12 mouse cellular contexts compared by ENCODE assay signal in genomic region chr1:157969635-157970111, GRCm38 (mm10).
A peak's percentile ranks its signal among the peaks of the same experiment; 100 is the strongest.
DNase-seq lines count a peak whose midpoint lies in the region; ATAC-seq and TF ChIP-seq lines count a peak whose summit lies in the region.
"Had no signal": no experiment of that assay in that cellular context is flagged by ENCODE, and none has a peak within 500 bp of the region (broad histone marks: within the 10 kb centered on the region; RNA-seq: fewer than 3 reads in every experiment).

No protein-coding gene starts in this region.

- ATAC-seq in hindbrain, postnatal 0 days = peak; percentile 75
- 0 out of 2 replicates have a peak, but pooled peaks have one; percentile 35 for ATAC-seq in neural tube, embryonic 15.5 days (ENCODE audit: low FRiP score)

- no peaks in the 10 kb centered on the region for H3K36me3 ChIP-seq in forebrain, embryonic 10.5 days (replicated peaks)
- H3K36me3 ChIP-seq in hindbrain, postnatal 0 days (ENCODE audit: insufficient read depth, low read length) = no peaks in the 10 kb centered on the region
- H3K36me3 ChIP-seq in neural tube, embryonic 15.5 days = no peaks in the 10 kb centered on the region
- H3K36me3 ChIP-seq: embryonic facial prominence, embryonic 12.5 days; limb, embryonic 15.5 days had no signal

- WGBS in forebrain, embryonic 10.5 days = 20% methylated on average over 6 of the region's 6 CpGs
- WGBS in hindbrain, postnatal 0 days = 22% methylated on average over 6 of the region's 6 CpGs
- WGBS in neural tube, embryonic 15.5 days = 24% methylated on average over 6 of the region's 6 CpGs

- H3K9me3 ChIP-seq in forebrain, embryonic 10.5 days = no peaks in the 10 kb centered on the region
- H3K9me3 ChIP-seq in hindbrain, postnatal 0 days (ENCODE audit: low read length) = no peaks in the 10 kb centered on the region
- H3K9me3 ChIP-seq in neural tube, embryonic 15.5 days (replicated peaks) = no peaks in the 10 kb centered on the region
- H3K9me3 ChIP-seq: embryonic facial prominence, embryonic 12.5 days; limb, embryonic 15.5 days had no signal

- H3K9ac ChIP-seq in hindbrain, postnatal 0 days (replicated peaks; ENCODE audit: low read length) = no peak overlapping the region
- H3K9ac ChIP-seq in neural tube, embryonic 15.5 days (replicated peaks) = no peak overlapping the region
- H3K9ac ChIP-seq: embryonic facial prominence, embryonic 12.5 days; limb, embryonic 15.5 days had no signal

- H3K4me3 ChIP-seq in forebrain, embryonic 10.5 days = no peak overlapping the region
- no peak overlapping the region for H3K4me3 ChIP-seq in hindbrain, postnatal 0 days (ENCODE audit: low read length)
- H3K4me3 ChIP-seq in neural tube, embryonic 15.5 days (replicated peaks) = no peak overlapping the region
- H3K4me3 ChIP-seq: embryonic facial prominence, embryonic 12.5 days; limb, embryonic 15.5 days had no signal

- no peak overlapping the region for H3K4me2 ChIP-seq in hindbrain, postnatal 0 days (ENCODE audit: low read depth, low read length)
- no peak overlapping the region for H3K4me2 ChIP-seq in neural tube, embryonic 15.5 days
- H3K4me2 ChIP-seq: embryonic facial prominence, embryonic 12.5 days; limb, embryonic 15.5 days had no signal

- DNase-seq in layer of hippocampus, adult 11-12 months (ENCODE audit: low spot score) = peak; percentile 21
- no peak for DNase-seq in layer of hippocampus, adult 9-10 months (ENCODE audit: low spot score)
- peak; percentile 52 for DNase-seq in forebrain, embryonic 10.5 days (ENCODE audit: extremely low spot score, low spot score)
- DNase-seq in hindbrain, postnatal 0 days (ENCODE audit: low spot score) = peak; percentile 18
- no peak for DNase-seq in urinary bladder, postnatal 10 days (ENCODE audit: low spot score)
- DNase-seq in kidney, adult 11 months = no peak
- no peak for DNase-seq in cerebellum, postnatal 14 days
- DNase-seq: gastrocnemius, postnatal 36 days; lung, postnatal 14 days had no signal

- peak overlapping the region; percentile 78 for H3K27ac ChIP-seq in forebrain, embryonic 10.5 days
- H3K27ac ChIP-seq in hindbrain, postnatal 0 days = no peak overlapping the region
- H3K27ac ChIP-seq in neural tube, embryonic 15.5 days (replicated peaks) = no peak overlapping the region
- H3K27ac ChIP-seq: embryonic facial prominence, embryonic 12.5 days; limb, embryonic 15.5 days had no signal

- no peaks in the 10 kb centered on the region for H3K27me3 ChIP-seq in forebrain, embryonic 10.5 days (ENCODE audit: poor library complexity, severe bottlenecking)
- no peaks in the 10 kb centered on the region for H3K27me3 ChIP-seq in hindbrain, postnatal 0 days (ENCODE audit: insufficient read depth, low read length)
- no peaks in the 10 kb centered on the region for H3K27me3 ChIP-seq in neural tube, embryonic 15.5 days (replicated peaks)
- H3K27me3 ChIP-seq: embryonic facial prominence, embryonic 12.5 days; limb, embryonic 15.5 days had no signal

- TF ChIP-seq CTCF in hindbrain, postnatal 0 days (IDR thresholded peaks at IDR 0.05; ENCODE audit: low read depth) = no peak

- H3K4me1 ChIP-seq in forebrain, embryonic 10.5 days = peaks cover 34% of the 10 kb centered on the region
- no peaks in the 10 kb centered on the region for H3K4me1 ChIP-seq in hindbrain, postnatal 0 days (ENCODE audit: insufficient read depth, low read length)
- no peaks in the 10 kb centered on the region for H3K4me1 ChIP-seq in neural tube, embryonic 15.5 days
- H3K4me1 ChIP-seq: embryonic facial prominence, embryonic 12.5 days; limb, embryonic 15.5 days had no signal

Comparison
In these comparisons a context has a peak if more than half of its experiments do, and no peak if none do; other contexts are left out.
1. DNase-seq: peak in layer of hippocampus, adult 11-12 months (single experiment), forebrain, embryonic 10.5 days (single experiment) and hindbrain, postnatal 0 days (single experiment); none in layer of hippocampus, adult 9-10 months (single experiment), urinary bladder, postnatal 10 days (single experiment), kidney, adult 11 months (single experiment) and cerebellum, postnatal 14 days (0 of 2).